Mouse (Mus musculus) E14TG2a.4 (cell line): ENCODE data around the gene St6galnac4.

ENCODE experiments used
- CTCF ChIP-seq: conservative IDR thresholded peaks from 2 replicates; pipeline ENCODE4 v1.5.1; 2014; ENCODE audit warnings: low read length
- POU5F1 ChIP-seq: IDR thresholded peaks from 2 replicates; pipeline ENCODE4 v1.6.1; 2014; ENCODE audit warnings: low read length, borderline replicate concordance

- TF ChIP-seq CTCF (no peak), POU5F1 (no peak)
Measured at GRCm38 (mm10) chr2:32645647-32646046, 58.8 kb downstream of the St6galnac4 start.
